Mouse (Mus musculus) kidney, embryonic 16.5 days (tissue): ENCODE measurements around the gene A930018P22Rik. TPM values are rescaled to one million over a fixed set of nuclear protein-coding genes. Genes with fewer than 3 reads are reported as not detected.
A peak's percentile ranks its signal among the peaks of the same experiment; 100 is the strongest.
"Not testable (repeated sequence)": the region's sequence is repeated elsewhere in the genome, so short reads cannot be mapped to it uniquely, and the experiment has no call there.

Experiments
- ATAC-seq: fragments of 200-750 bp; cut with Nextera tagmentation; 2 replicates; pipeline ENCODE4 v1.8.0; 2017; ENCODE audit warnings: moderate TSS enrichment; ENCODE audit not compliant: low FRiP score, low TSS enrichment
- H3K27ac ChIP-seq: fragments of 300-500 bp; sonication (generic); 2 replicates; pipeline ENCODE4 v1.5.1; 2014; ENCODE audit warnings: low read length
- H3K27me3 ChIP-seq: fragments of 300-500 bp; sonication (generic); 2 replicates; pipeline ENCODE4 v1.6.1; 2014; ENCODE audit warnings: low read length, control low read depth, mixed read lengths; ENCODE audit not compliant: insufficient read depth
- H3K36me3 ChIP-seq: fragments of 300-500 bp; sonication (generic); 2 replicates; pipeline ENCODE4 v1.6.1; 2014; ENCODE audit warnings: low read length, control low read depth, mixed read lengths; ENCODE audit not compliant: insufficient read depth
- H3K4me1 ChIP-seq: fragments of 300-500 bp; sonication (generic); 2 replicates; pipeline ENCODE4 v1.6.1; 2014; ENCODE audit warnings: low read length, control low read depth, mixed read lengths; ENCODE audit not compliant: insufficient read depth
- H3K4me2 ChIP-seq: fragments of 300-500 bp; sonication (generic); replicated peaks from 2 replicates; pipeline ENCODE4 v1.6.1; 2014; ENCODE audit warnings: low read depth, low read length
- H3K4me3 ChIP-seq: fragments of 300-500 bp; sonication (generic); 2 replicates; pipeline ENCODE4 v1.5.1; 2014; ENCODE audit warnings: mild to moderate bottlenecking, low read length
- H3K9ac ChIP-seq: fragments of 300-500 bp; sonication (generic); replicated peaks from 2 replicates; pipeline ENCODE4 v1.6.1; 2014; ENCODE audit warnings: low read length
- H3K9me3 ChIP-seq: fragments of 300-500 bp; sonication (generic); 2 replicates; pipeline ENCODE4 v1.6.1; 2016; ENCODE audit warnings: low read length, control low read depth
- WGBS: fragments of 180-500 bp; shearing (Covaris S2); extraction: QIAGEN DNeasy Blood & Tissue Kit; methylation state at CpG from one replicate; pipeline ENCODE4 v1.1.7; 2014; 5-methylcytosine and 5-hydroxymethylcytosine counted together
- polyA plus RNA-seq: library from polyadenylated mRNA; unstranded; fragments of >200 nt; fragmentation: Nextera tagmentation; extraction: Ambion mirVana; gene quantifications from 2 replicates; pipeline ENCODE4 v1.2.1, GENCODE M21; 2015

The A930018P22Rik gene
- polyA plus RNA-seq, 1 experiment from 2014 or later: not detected

DNA sequence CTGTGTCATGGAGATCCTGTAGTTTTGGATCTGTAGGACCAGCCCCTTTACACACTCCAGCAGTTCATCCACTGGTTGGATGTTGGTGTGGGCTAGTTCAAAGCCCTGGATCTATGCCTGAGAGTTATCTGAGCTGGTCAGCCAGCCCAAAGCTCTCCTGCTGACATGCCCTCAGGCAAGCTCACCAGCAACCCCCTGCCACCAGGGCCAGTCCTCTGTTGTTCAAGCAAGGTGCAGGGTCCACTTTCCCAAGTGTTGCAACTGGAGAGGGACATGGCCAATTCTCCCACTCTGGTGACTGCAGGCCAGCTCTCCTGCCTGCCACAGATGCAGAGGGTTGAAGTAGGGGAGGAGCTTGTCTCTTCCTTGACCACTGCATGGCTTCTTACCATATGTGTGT, 9.0 kb upstream of the A930018P22Rik start:
- H3K9me3 ChIP-seq, H3K9ac ChIP-seq, ATAC-seq, H3K36me3 ChIP-seq, H3K27me3 ChIP-seq, H3K4me1 ChIP-seq, H3K4me2 ChIP-seq, H3K27ac ChIP-seq, H3K4me3 ChIP-seq: not testable (repeated sequence)

DNA sequence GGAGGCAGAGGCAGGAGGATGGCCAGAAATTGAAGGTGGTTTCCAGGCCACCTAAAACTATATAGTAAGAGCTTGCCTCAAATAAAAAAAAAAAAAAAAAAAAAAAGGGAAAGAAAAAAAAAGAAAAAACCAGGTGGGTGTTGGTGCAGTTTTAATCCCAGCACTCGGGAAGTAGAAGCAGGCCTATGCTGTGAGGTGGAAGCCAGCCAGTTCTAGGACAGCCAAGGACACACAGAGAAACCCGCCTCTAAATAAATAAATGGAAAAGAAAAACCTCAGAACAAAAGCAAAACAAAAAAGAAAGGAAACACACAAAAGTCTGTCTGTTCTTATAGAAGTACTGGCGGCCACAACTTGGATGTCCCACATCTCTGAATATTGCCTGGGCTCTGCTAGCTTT, 7.7 kb upstream of the A930018P22Rik start:
- Histone ChIP-seq H3K9ac (no peak overlapping the region), H3K36me3 (no peaks in the 10 kb centered on the region), H3K27me3 (no peaks in the 10 kb centered on the region), H3K4me3 (no peak overlapping the region), H3K4me1 (0 out of 2 replicates have a peak, but pooled peaks cover 4% of the 10 kb centered on the region), H3K4me2 (no peak overlapping the region), H3K9me3 (no peaks in the 10 kb centered on the region), H3K27ac (no peak overlapping the region)
- no peak for ATAC-seq
- 84% methylated on average over 3 of the region's 3 CpGs for WGBS

DNA sequence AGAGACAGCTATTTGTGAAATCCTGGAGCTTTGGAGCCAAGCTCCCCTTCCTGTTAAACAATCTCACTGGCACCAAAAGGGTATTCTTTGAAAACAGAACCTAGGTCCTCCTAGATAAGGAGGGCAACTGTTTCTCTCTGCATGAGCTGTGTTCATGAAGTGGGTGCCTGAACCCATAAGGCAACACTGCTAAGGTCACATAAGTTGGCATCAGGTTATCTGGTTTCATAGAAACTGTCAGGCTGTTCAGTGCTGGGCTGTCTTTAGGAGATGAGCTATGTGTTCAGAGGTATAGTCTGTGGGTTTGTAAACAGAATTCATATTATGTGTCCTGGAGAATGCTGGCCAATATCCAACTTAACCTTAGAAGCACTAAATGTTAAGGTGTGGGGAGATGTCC, 5.4 kb upstream of the A930018P22Rik start:
- not testable (repeated sequence) for ATAC-seq, H3K4me2 ChIP-seq, H3K4me1 ChIP-seq, H3K36me3 ChIP-seq, H3K27ac ChIP-seq, H3K4me3 ChIP-seq, H3K9ac ChIP-seq, H3K27me3 ChIP-seq, H3K9me3 ChIP-seq

GRCm38 (mm10) chr2:104119097-104119496, 3.5 kb upstream of the A930018P22Rik start:
- ATAC-seq: no peak
- Histone ChIP-seq H3K9me3 (no peaks in the 10 kb centered on the region), H3K36me3 (no peaks in the 10 kb centered on the region), H3K4me1 (peaks cover 12% of the 10 kb centered on the region), H3K4me2 (no peak overlapping the region), H3K27ac (no peak overlapping the region), H3K9ac (no peak overlapping the region), H3K4me3 (no peak overlapping the region), H3K27me3 (no peaks in the 10 kb centered on the region)
- WGBS: 14% methylated on average over 1 of the region's 1 CpGs

- ATAC-seq: no peak
- H3K36me3 ChIP-seq: no peaks in the 10 kb centered on the region
- no peak overlapping the region for H3K4me2 ChIP-seq
- no peak overlapping the region for H3K9ac ChIP-seq
- WGBS: 65% methylated on average over 6 of the region's 6 CpGs
- no peaks in the 10 kb centered on the region for H3K9me3 ChIP-seq
- no peak overlapping the region for H3K27ac ChIP-seq
- H3K27me3 ChIP-seq: no peaks in the 10 kb centered on the region
- H3K4me3 ChIP-seq: no peak overlapping the region
- peaks cover 12% of the 10 kb centered on the region for H3K4me1 ChIP-seq
These were observed 2.3 kb upstream of the A930018P22Rik start for GRCm38 (mm10) chr2:104120312-104120711.

GRCm38 (mm10) chr2:104121681-104122504, 676 bp upstream of the A930018P22Rik start:
- Histone ChIP-seq H3K27me3 (no peaks in the 10 kb centered on the region; the same call in 1 of the 2 replicates), H3K4me3 (peak overlapping the region; percentile 77), H3K4me1 (peaks cover 12% of the 10 kb centered on the region), H3K4me2 (peak overlapping the region; percentile 99), H3K9me3 (no peaks in the 10 kb centered on the region), H3K27ac (peak overlapping the region; percentile 56; the same call in 1 of the 2 replicates), H3K9ac (peak overlapping the region; percentile 78), H3K36me3 (no peaks in the 10 kb centered on the region)
- 76% methylated on average over 8 of the region's 8 CpGs for WGBS
- ATAC-seq: no peak

GRCm38 (mm10) chr2:104123540-104123939, 971 bp downstream of the A930018P22Rik start:
- 40% methylated on average over 3 of the region's 3 CpGs for WGBS
- Histone ChIP-seq H3K4me1 (peaks cover 12% of the 10 kb centered on the region), H3K9me3 (no peaks in the 10 kb centered on the region), H3K27me3 (no peaks in the 10 kb centered on the region; the same call in 1 of the 2 replicates), H3K36me3 (no peaks in the 10 kb centered on the region), H3K9ac (no peak overlapping the region), H3K4me3 (peak overlapping the region; percentile 77), H3K4me2 (peak overlapping the region; percentile 99), H3K27ac (no peak overlapping the region)
- 0 out of 2 replicates have a peak, but pooled peaks have one; percentile 11 for ATAC-seq

DNA sequence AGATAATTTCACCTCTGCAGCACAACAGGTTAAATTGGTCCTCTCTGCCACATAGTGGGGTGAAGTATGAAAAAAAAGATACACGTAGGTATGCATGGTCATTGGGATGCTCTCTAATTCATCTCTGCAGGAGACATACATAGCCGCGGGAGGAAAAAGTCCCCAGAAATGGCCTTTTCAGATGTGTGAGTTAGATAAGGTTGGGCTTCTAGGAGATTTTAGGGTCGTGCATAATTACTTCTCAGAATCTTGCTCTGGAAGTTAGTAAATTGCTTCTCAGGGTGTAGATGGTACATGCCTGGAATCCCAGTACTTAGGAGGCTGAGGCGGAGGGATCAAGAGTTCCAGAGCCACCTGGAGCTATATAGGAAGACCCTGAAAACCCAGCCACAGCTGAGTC, 1.5 kb downstream of the A930018P22Rik start:
- H3K4me3 ChIP-seq: no peak overlapping the region
- no peak overlapping the region for H3K9ac ChIP-seq
- no peak for ATAC-seq
- H3K9me3 ChIP-seq: no peaks in the 10 kb centered on the region
- no peaks in the 10 kb centered on the region for H3K36me3 ChIP-seq
- no peak overlapping the region for H3K4me2 ChIP-seq
- 67% methylated on average over 5 of the region's 5 CpGs for WGBS
- H3K4me1 ChIP-seq: peaks cover 11% of the 10 kb centered on the region
- H3K27me3 ChIP-seq: no peaks in the 10 kb centered on the region; the same call in 1 of the 2 replicates
- H3K27ac ChIP-seq: no peak overlapping the region

GRCm38 (mm10) chr2:104128803-104129531, 6.4 kb downstream of the A930018P22Rik start:
- Histone ChIP-seq H3K4me2 (no peak overlapping the region), H3K4me1 (no peaks in the 10 kb centered on the region), H3K9me3 (no peaks in the 10 kb centered on the region), H3K4me3 (no peak overlapping the region), H3K9ac (no peak overlapping the region), H3K27ac (no peak overlapping the region), H3K27me3 (no peaks in the 10 kb centered on the region; the same call in 1 of the 2 replicates), H3K36me3 (no peaks in the 10 kb centered on the region)
- no peak for ATAC-seq
- 85% methylated on average over 13 of the region's 13 CpGs for WGBS

GRCm38 (mm10) chr2:104130165-104130564, 7.6 kb downstream of the A930018P22Rik start:
- WGBS: 82% methylated on average over 6 of the region's 6 CpGs

More at GRCm38 (mm10) chr2:104130165-104130564, 7.6 kb downstream of the A930018P22Rik start:
- ATAC-seq: no peak
- H3K9ac ChIP-seq: no peak overlapping the region
- H3K4me3 ChIP-seq: no peak overlapping the region
- no peaks in the 10 kb centered on the region; the same call in 1 of the 2 replicates for H3K27me3 ChIP-seq
- no peak overlapping the region for H3K4me2 ChIP-seq
- no peaks in the 10 kb centered on the region for H3K36me3 ChIP-seq
- H3K9me3 ChIP-seq: no peaks in the 10 kb centered on the region
- H3K27ac ChIP-seq: no peak overlapping the region
- H3K4me1 ChIP-seq: no peaks in the 10 kb centered on the region
